Mouse (Mus musculus): ENCODE results near the gene Tpcn2.

GRCm38 (mm10) chr7:145205363-145205902 is 78.4 kb downstream of the Tpcn2 start:
- TF ChIP-seq CTCF (IDR thresholded peaks at IDR 0.05; ENCODE audit: low read depth, low read length) (no peak), POLR2A (IDR thresholded peaks at IDR 0.05; ENCODE audit: extremely low read depth, insufficient read depth, low read length) (no peak)
